Mouse (Mus musculus): ENCODE data around the gene Rffl.

Gene Rffl

GRCm38 (mm10) chr11:82763261-82763660 is 107.7 kb downstream of the Rffl start:
- DNase-seq, result no peak

- DNase-seq, result no peak
Observed at GRCm38 (mm10) chr11:82762286-82762829, 108.7 kb downstream of the Rffl start.

GRCm38 (mm10) chr11:82755919-82756318 is 115.1 kb downstream of the Rffl start:
- DNase-seq, result no peak

Data from embryo, embryonic 11 days (tissue).